Mouse (Mus musculus) heart, postnatal 0 days (tissue): ENCODE measurements at regions not wholly inside any gene's neighbourhood (a gene's known extent, or its start where the extent isn't known, plus 50 kb on each side); places are given as distances from the start of the nearest gene placed in this dataset.

Experiments
- CTCF ChIP-seq: IDR thresholded peaks from 2 replicates; pipeline ENCODE4 v1.5.1; 2016; ENCODE audit warnings: antibody characterized with exemption, control low read depth, low read depth
- EP300 ChIP-seq: IDR thresholded peaks from 2 replicates; pipeline ENCODE4 v1.6.1; 2016; ENCODE audit warnings: antibody characterized with exemption, low read depth

DNA sequence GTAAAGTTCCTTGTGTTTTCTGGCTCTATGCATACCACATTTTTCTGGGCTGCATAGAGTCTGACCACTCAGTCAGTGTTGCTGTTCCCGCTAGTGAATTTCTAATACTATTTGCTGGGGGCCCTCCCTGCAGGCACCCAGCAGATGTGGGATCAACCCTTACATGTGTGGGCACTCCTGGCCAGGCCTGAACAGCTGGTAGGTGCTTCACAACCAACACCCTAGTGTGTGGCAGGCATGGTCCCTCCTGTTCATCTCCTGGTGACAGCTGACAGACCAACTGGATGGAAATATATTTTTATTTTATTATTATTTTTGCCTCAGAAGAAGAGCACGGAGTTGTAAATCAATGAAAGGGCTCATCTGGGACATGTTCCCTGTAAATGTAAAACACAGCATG is 154.4 kb upstream of the Sulf2 start:
- TF ChIP-seq EP300 (no peak), CTCF (no peak)
